In genomic region chr15:79645483-79645882, GRCm38 (mm10) we compare ENCODE assay signal across 32 mouse cellular contexts. TPM values are rescaled to one million over a fixed set of nuclear protein-coding genes. Genes with fewer than 3 reads are reported as not detected.
"Had no signal": no experiment of that assay in that cellular context is flagged by ENCODE, and none has a peak within 500 bp of the region (broad histone marks: within the 10 kb centered on the region; RNA-seq: fewer than 3 reads in every experiment).

No protein-coding gene starts in this region.

- H3K9ac ChIP-seq: limb, embryonic 12.5 days; limb, embryonic 13.5 days; limb, embryonic 15.5 days; liver, embryonic 12.5 days; liver, embryonic 13.5 days; liver, embryonic 14.5 days; liver, embryonic 15.5 days; liver, postnatal 0 days; lung, embryonic 14.5 days; lung, embryonic 15.5 days; midbrain, embryonic 12.5 days; midbrain, embryonic 13.5 days; midbrain, embryonic 15.5 days had no signal

- H3K4me3 ChIP-seq: left cerebral cortex, adult 2 months; limb, embryonic 10.5 days; limb, embryonic 12.5 days; limb, embryonic 13.5 days; limb, embryonic 15.5 days; liver, embryonic 12.5 days; liver, embryonic 13.5 days; liver, embryonic 15.5 days; lung, embryonic 15.5 days; megakaryocyte, embryonic 14.5 days; midbrain, embryonic 10.5 days; midbrain, embryonic 12.5 days; midbrain, embryonic 13.5 days; midbrain, embryonic 15.5 days; myocyte; neural tube, embryonic 12.5 days had no signal

- H3K9me3 ChIP-seq: limb, embryonic 10.5 days; limb, embryonic 12.5 days; limb, embryonic 13.5 days; limb, embryonic 15.5 days; liver, embryonic 12.5 days; liver, embryonic 13.5 days; liver, embryonic 15.5 days; lung, embryonic 15.5 days; megakaryocyte, embryonic 14.5 days; midbrain, embryonic 10.5 days; midbrain, embryonic 12.5 days; midbrain, embryonic 13.5 days; midbrain, embryonic 15.5 days; neural tube, embryonic 12.5 days had no signal

- DNase-seq: left cerebral cortex, postnatal 4 days; liver; liver, embryonic 13.5 days; liver, postnatal 0 days; lung, adult 18-20 months; lung, adult 2 months; lung, embryonic 14.5 days; lung, postnatal 10 days; lung, postnatal 36 days; lung, postnatal 4 days; midbrain, embryonic 14.5 days had no signal

- H3K36me3 ChIP-seq: liver, embryonic 12.5 days; liver, embryonic 13.5 days; liver, embryonic 15.5 days; lung, embryonic 15.5 days had no signal

- H3K27ac ChIP-seq: left cerebral cortex, adult 2 months; limb, embryonic 10.5 days; limb, embryonic 12.5 days; limb, embryonic 13.5 days; limb, embryonic 15.5 days; liver, embryonic 12.5 days; liver, embryonic 13.5 days; liver, embryonic 14.5 days; liver, embryonic 15.5 days; lung, embryonic 15.5 days; macrophage; midbrain, embryonic 10.5 days; midbrain, embryonic 12.5 days; midbrain, embryonic 13.5 days; midbrain, embryonic 15.5 days; neural tube, embryonic 12.5 days had no signal

- H3K4me1 ChIP-seq: limb, embryonic 12.5 days; limb, embryonic 13.5 days; limb, embryonic 15.5 days; liver, embryonic 13.5 days; liver, embryonic 15.5 days; lung, embryonic 15.5 days; midbrain, embryonic 10.5 days; midbrain, embryonic 12.5 days; midbrain, embryonic 13.5 days; midbrain, embryonic 15.5 days; neural tube, embryonic 12.5 days had no signal

- H3K27me3 ChIP-seq: limb, embryonic 12.5 days; limb, embryonic 13.5 days; limb, embryonic 15.5 days; liver, embryonic 12.5 days; liver, embryonic 13.5 days; liver, embryonic 15.5 days; lung, embryonic 15.5 days; midbrain, embryonic 12.5 days; midbrain, embryonic 13.5 days; midbrain, embryonic 15.5 days; neural tube, embryonic 12.5 days had no signal

- ATAC-seq: liver, embryonic 12.5 days; liver, postnatal 0 days; lung, postnatal 0 days; midbrain, embryonic 13.5 days; midbrain, embryonic 15.5 days; midbrain, embryonic 16.5 days had no signal

RNA-seq across cellular contexts. Expression of gene Dmc1, which starts 40.6 kb away (rescaled TPM):
- total RNA-seq: monocyte, adult 5-6 weeks had no signal
- polyA plus RNA-seq: liver, adult 2 months; macrophage; myocyte had no signal
